Mouse (Mus musculus): Measurements from ENCODE around the gene Gm1110.
"Not testable (repeated sequence)": the region's sequence is repeated elsewhere in the genome, so short reads cannot be mapped to it uniquely, and the experiment has no call there.

Gm1110 gene

DNA sequence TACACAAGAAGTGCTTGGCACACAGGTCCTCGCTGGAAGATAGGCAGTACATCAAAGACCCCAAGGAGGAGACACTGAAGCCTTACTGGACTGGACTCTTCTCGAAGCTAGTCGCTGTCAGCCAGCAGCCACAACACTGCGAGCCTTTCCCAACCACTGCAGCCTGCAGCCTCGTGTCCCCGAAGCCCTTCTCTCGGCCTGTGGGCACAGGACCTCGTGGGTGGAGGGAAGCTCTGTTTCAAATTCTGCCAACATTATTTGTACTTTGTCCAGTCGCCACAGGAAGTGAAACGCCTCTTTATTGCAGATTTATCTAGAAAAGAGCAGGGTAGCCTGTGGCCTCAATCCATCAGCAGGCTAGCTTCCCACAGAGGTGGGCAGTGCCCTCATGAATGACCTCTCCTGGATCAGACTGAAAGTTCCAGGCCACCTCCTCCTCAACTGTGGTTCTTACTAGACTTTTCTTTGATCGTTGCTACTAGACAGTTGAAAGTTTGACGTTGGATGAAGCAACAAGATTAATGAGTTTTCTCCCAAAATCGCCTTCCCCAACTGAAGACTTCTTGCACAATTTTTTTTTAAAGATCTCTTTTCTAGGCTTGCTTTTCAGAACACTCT, at the start of gene Gm1110:
TSS of gene Gm1110 (minus strand) at position 203 of the 618 bp plus-strand sequence.
- DNase-seq (ENCODE audit: low spot score in 2 of 2): no peak

DNA sequence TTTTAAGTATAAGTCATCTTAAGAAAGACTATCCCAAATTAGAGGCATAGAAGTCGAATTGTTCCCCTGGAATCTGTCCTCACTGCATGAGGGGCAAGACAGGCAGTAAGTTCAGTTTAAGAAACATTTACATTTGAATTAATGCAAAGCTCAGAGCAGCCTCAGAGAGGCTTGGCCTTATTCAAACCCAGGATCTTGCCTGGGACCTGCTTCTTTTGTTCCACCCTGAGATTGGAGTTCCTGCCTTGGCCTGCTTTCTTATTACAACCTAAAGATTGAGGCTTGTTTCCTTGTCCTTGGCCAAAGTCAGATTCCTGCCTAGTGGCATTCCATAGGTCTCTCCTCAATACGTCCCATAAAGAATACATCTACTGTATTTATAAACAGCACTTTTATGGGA, 24.9 kb upstream of the Gm1110 start:
- DNase-seq (ENCODE audit: low spot score in 2 of 2): no peak

DNA sequence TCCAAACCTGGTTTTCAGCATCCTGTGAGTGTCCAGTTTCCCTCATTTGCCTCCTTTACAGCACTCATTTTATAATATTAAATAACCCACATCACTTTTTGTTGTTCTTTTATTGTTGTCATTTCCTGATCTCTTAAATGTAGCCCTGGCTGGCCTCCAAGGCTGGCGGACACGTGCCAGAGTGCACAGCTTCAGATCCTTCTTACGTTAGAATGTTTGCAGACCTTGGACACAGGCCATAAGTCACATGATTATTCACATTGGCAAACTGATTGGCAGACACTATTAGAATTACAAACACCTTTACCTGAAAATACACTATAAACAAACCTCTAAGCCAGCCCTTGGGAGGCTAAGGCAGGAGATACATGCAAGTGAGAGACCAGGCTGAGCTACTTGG, 1.2 kb upstream of the Gm1110 start:
- DNase-seq (ENCODE audit: low spot score in 2 of 2): no peak

DNA sequence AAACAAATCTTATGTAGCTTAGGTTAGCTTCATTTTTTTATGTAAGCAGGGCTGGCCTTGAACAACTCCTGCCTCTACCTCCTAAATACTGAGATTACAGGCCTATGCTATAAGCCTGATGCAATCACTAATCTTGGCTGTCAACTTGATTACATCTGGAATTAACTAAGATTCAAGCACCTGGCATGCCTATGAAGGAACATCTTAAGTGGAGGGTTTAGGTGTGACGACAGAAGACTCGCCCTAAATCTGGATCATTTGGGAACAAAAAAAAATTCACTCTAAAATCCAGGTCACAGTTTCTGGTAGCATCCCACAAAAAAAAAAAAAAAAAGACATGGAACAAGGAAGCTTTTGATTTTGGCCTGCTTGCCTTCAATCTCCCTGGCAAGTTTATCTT, 3.1 kb downstream of the Gm1110 start:
- no peak for DNase-seq (ENCODE audit: low spot score in 2 of 2)

DNA sequence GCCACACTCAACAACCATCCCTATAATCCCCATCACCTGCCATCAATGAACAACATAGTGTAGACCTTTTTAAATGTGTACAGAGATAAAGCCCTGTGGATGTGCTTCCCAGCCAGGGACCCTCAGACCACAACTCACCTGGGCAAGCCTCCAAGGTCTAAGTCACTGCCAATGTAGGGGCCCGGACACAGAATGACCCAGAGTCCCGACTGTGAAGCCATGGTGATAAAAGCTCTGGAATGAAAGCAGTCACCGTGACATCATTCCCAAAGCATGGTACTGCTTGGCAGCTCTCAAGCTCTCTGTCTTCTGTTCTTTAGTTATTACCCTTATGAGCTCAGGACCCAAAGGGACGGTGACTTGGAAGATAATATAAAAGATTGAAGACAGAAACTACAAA, 9.8 kb downstream of the Gm1110 start:
- no peak for DNase-seq (ENCODE audit: low spot score in 2 of 2)

DNA sequence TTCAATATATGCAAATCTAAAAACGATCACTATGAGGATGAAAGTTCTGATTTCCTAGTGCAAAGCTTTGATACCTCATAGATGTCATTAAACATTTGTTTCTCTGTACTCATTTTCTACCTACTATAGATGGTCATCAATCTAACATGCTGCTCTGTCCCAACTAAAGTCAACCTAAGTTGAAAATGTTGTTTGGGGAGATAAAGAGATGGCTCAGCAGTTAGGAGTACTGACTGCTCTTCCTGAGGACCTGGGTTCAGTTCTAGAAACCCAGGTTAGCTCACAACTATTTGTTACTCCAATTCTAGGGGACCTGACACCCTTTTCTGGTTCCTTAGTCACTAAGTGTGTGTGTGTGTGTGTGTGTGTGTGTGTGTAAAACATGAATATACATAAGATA, 11.7 kb downstream of the Gm1110 start:
- DNase-seq (ENCODE audit: low spot score in 2 of 2): no peak

DNA sequence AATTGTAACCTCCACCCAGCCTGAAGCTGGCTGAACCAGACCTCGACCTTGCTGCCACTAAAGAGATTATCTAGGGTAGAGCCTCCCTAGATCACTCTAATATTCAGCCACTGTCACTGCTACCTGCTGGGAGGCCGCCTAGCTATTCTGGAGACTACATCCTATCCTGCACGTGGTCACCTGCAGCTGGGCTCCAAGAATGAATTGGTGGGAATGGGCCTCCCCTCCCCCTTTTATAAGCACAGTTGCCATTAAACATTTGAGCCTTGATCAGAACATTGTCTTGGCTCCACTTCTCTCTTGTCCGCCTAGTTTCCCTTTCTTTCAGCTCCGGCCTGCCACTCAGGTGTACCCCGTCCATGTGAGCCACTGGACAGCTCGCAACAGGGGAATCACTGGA, 53.1 kb downstream of the Gm1110 start:
- not testable (repeated sequence) for DNase-seq (ENCODE audit: low spot score in 2 of 2)

DNA sequence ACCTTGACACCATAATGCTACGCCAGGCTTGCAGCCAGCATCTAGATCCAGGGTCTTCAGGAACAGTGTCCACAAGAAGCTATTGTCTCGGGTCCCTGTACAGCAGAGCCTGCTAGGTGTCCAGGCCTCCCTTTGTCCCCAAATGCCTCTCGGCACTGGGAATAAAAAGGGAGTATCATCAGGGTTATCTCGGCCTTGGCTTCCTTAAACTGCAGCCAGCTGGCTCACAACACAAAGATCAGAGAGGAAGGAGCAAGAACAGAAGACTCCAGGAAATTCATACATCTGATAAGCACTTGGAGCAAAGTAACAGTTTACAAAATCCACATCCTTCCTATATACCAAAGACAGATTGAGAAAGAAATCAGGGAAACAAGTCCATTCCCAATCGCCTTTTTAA, 62.2 kb downstream of the Gm1110 start, which contains the start of gene Glb1l3:
TSS of gene Glb1l3 (minus strand) at position 140 of the 400 bp plus-strand sequence.
- DNase-seq (ENCODE audit: low spot score in 2 of 2): no peak

DNA sequence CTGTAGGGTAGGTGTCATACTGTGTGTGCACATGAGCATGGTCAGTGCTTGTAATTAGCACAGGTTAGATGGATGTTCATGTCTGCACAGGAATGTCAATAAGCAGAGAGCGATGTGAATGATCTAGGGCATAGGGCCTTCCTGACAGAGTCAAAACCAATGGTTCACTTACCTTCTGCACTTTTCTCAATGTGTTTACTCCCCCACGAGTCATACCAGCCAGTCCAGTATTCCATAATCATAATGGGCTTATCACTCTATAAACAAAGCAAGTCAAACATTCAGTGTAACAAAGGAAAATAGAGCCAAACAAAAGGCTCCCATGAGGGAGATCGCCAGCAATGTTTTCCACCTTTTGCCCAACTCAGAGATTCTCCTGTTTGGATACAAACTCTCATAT, 91.8 kb downstream of the Gm1110 start:
- no peak for DNase-seq (ENCODE audit: low spot score in 2 of 2)

Data from spleen, postnatal 36 days (tissue).